Mouse (Mus musculus): ENCODE results near the gene Prkch.
A peak's percentile ranks its signal among the peaks of the same experiment; 100 is the strongest.

Prkch gene

GRCm38 (mm10) chr12:73719816-73720215, 135.2 kb downstream of the Prkch start:
- no peak for DNase-seq

GRCm38 (mm10) chr12:73720466-73720865, 135.9 kb downstream of the Prkch start:
- DNase-seq: no peak

DNA sequence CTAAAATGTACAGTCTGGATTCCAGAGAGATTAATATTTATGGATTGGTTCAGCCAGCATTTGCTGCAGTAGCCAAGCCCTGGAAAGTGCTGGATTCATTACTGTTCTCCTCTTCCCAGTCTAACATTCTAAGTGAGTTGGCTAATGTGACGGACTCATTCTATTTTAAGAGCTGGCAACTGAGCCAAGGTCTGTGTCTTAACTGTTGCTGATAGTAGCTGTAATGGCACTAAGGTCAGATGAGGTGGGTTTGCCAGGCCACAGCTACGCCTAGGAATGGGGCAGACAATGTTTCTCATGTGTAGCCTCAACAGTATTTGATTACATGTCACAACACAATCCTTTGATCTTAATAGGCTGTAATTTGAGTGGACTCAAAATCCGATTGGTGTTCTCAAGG, 137.5 kb downstream of the Prkch start:
- DNase-seq: no peak

GRCm38 (mm10) chr12:73723067-73723466, 138.5 kb downstream of the Prkch start:
- DNase-seq: no peak

DNA sequence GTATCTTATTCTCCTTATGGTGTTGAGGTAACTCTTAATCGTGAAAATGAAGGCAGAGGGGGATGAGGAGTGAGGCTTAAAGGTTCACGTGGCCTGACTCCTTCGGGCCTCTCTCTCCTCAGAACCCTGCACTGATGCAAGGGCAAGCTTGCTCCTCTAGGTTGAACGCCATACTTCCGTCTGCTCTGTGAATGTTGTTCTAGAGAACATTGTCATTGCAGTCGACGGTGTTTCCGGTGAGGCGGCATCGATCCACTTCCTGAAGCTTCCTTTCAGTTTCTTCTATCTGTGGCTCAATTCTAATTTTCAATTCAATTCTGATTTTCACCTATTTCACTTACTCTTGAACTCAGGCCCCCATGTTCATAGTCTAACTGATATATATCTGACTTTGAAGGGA, 139.3 kb downstream of the Prkch start:
- no peak for DNase-seq

DNA sequence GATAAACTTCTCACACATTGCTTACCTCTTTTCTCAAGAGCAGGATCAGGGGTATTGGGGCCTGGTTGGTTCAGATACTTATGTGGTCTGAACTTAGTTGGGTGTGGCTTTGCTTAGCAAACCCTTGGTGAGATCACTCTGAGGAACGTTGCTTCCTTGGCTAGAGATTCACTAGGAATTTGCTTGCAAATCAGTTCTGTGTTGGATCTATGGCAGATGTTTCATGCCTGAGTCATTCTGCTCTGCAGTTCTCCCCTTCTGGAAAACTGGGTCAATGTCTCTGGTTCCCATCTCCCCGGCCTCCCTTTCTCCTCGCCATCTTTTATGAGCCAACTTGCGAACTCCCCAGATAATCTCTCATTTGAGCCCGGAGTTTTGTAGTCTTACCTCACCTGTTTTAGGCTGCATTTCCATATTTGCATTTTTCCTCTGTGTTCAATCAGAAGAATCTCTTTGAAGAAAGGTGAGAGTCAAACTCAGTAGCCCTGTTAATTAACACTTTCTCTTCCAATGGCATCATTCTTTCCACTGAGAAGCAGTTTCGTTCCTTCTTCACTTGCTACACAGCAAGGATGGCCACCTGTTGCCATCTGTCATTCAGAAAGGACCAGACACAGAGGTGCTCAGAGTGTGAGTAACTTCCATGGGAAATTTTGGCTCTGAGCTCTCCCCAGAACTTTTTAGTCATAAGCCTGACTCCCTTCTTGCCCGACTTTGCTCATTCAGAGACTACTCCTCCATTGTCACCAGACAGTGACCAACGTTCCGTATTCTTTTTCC, 141.4 kb downstream of the Prkch start:
- DNase-seq: no peak

DNA sequence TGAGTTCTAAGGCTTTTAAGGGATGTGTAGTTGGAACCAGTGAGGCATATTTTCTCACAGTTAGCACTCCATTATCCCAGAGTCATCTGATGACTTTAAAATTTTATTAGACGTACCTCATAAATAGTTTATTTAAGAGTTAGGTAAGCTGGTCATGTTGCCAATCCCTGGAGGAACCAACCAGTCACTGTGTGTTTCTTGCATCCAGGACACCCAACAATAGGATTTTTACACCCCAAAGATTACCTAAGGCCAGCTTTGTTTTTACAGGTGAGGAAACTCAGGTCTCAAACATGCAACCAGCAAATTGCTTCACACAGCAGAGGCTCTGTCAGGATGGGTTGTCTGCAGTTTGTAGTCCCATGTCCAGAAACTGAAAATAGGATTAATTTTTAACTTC, 142.4 kb downstream of the Prkch start:
- DNase-seq: no peak

DNA sequence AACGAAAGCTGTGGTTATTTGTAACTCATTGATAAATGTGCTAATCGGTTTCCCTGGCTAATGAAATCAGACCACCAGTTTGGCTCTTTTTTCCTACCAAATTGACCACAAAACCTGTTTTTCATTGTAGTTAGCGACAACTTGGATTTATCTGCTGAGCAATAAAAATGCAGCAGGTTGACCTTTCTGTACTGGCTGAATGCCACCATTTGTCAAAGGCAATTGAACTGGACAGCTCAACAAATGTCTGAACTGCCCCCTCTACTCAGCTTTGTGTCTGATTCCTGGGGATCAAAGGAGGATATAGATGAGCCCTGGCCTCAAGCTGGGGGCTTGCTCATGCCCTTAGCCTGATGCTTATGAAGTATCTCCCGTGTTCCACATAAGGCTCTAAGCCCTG, 146.0 kb downstream of the Prkch start:
- DNase-seq: no peak

GRCm38 (mm10) chr12:73731093-73731492, 146.5 kb downstream of the Prkch start:
- no peak for DNase-seq

DNA sequence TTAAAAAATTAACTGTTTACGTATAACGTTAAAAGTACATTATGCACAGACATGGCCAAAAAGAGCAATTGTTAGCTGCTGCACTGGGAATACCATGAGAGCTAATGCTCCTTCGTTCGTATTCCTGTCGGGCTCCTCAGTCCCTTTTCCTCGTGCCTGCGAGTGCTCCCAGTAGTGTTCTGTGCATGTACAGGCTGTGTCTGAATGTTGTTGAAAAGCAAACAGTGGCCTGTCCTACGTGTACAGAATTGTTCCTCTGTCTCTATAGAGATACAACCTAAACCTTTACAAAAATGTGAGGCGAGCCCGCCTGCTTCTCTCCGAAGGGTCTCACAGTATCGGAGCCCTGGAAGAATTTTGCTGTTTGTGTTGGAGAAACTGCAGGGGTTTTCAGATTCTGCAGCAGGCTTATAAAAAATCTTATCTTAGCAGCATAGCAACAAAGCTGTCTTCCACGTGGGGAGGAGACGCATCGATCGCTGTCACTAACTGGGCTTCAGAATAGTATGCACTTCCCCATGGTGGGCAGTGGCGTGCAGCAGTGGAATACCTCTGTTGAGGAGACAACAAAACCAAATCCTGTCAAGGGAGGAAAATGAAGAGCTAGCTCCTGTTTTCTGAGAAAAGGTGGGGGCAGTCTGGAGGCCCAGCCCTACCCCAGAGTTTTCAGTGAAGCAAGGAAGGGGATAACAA, 147.4 kb downstream of the Prkch start:
- no peak for DNase-seq

- no peak for DNase-seq
Observed at GRCm38 (mm10) chr12:73732862-73733261, 148.3 kb downstream of the Prkch start.

DNA sequence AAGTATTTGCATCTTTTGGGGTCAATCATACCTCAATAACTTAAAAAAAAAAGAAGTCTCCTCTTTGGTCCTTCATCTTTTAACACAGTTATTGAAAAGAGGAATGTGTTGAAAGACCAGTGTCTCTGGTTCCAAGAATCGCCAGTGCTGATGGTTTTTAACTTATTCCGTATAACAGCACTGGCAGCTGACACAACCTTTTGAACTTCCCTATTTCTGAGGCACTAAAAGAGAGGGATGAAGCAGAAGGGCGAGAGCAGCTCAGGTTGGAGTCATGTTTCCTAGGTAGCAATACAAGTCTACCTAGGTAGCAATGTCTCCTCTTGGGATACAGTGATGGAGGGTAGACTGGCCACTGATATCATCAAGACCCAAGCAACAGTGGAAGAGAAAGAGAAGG, 152.3 kb downstream of the Prkch start:
- no peak for DNase-seq

DNA sequence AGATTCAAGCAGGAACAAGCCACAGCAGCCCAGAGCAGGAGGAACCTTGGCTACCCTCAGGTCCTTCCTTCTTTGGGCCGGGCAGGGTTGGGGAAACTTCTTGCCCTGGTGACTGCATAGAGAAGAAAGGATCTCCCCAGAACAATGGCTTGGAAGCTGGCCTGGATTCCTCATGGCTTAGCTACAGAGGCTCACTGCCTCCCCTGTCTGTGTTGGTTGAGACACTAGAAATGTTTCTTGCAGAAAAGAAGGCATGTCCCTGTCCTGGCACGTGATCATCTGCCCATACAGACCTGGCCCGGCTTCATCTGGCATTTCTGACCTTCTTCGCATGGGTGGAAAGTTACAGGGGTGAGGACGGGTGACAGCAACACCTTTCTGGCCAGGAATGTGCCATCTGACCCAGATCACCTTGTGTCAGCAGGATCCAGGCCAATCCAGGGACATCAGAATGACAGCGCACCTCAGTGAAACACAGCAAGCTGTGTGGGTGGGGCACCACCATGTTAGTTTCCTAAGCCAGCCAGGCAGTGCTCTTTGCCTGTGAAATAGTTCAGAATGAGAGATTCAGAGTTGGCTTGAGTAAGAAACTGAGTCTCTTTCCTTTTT, 155.1 kb downstream of the Prkch start:
- peak; percentile 28 for DNase-seq

DNA sequence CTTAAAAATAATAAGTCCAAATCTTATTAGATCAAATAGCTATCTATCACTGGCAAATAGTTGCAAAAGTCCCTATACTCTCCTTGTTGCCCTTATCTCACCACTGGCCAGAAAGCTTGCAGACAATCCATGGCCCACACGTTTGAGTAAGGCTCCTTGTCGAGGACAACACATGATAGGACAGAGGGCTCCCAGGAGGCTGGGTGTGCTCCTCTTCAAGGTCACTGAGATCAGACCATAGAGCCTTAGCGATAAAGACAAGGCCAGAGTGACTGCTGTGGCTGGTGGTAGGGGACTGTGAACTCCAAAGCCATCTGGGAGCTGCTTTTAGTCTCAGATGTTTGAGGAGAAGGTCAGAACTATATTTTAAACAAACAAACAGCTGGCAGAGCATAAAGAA, 158.0 kb downstream of the Prkch start:
- no peak for DNase-seq

- DNase-seq: no peak
Observed at GRCm38 (mm10) chr12:73743087-73743486, 158.5 kb downstream of the Prkch start.

- DNase-seq: no peak
Observed at GRCm38 (mm10) chr12:73746072-73746471, 161.5 kb downstream of the Prkch start.

- DNase-seq: no peak
Observed at GRCm38 (mm10) chr12:73748373-73748772, 163.8 kb downstream of the Prkch start.

- no peak for DNase-seq
Observed at GRCm38 (mm10) chr12:73754476-73755150, 170.0 kb downstream of the Prkch start.

- DNase-seq: no peak
Observed at GRCm38 (mm10) chr12:73755646-73756045, 171.1 kb downstream of the Prkch start.

GRCm38 (mm10) chr12:73756527-73756926, 171.9 kb downstream of the Prkch start:
- no peak for DNase-seq

GRCm38 (mm10) chr12:73762001-73762400, 177.4 kb downstream of the Prkch start:
- no peak for DNase-seq

DNA sequence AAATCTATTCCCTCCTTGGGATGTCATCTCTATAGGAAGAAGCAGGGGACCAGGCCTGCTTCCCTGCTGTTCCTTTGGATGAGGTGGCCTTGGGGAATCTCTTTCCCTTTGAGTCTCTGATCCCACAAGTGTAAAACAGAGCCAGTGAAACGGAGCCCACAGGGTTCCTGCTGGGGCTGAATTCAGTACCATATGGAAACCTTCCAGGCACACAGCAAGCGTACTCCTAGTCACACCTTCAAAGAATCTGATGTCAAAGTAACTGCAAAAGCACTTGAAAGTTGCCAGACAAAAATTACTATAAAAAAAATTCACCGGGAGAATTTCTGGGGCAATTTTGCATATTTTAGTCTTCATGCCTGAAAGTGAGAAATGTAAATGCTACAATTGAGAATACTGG, 178.2 kb downstream of the Prkch start:
- DNase-seq: no peak

Data from kidney, postnatal 14 days (tissue).